Mouse (Mus musculus) C2C12 (cell line): ENCODE measurements at regions not wholly inside any gene's neighbourhood (a gene's known extent, or its start where the extent isn't known, plus 50 kb on each side); places are given as distances from the start of the nearest gene placed in this dataset.

Experiments used
- H3K27me3 ChIP-seq: one replicate; pipeline ENCODE4 v1.6.1; 2011; ENCODE audit not compliant: control insufficient read depth, insufficient read depth, insufficient read length
- H3K36me3 ChIP-seq: one replicate; pipeline ENCODE4 v1.6.1; 2011; ENCODE audit not compliant: control insufficient read depth, insufficient read depth
- H3K4me3 ChIP-seq: one replicate; pipeline ENCODE4 v1.5.1; 2011; ENCODE audit warnings: mild to moderate bottlenecking, control low read depth; ENCODE audit not compliant: poor library complexity, insufficient read depth, severe bottlenecking
- H3K79me2 ChIP-seq: one replicate; pipeline ENCODE4 v1.6.1; 2011; ENCODE audit not compliant: control insufficient read depth, insufficient read depth
- H3K79me3 ChIP-seq: one replicate; pipeline ENCODE4 v1.6.1; 2011; ENCODE audit warnings: low read depth, control low read depth
- H3ac ChIP-seq: one replicate; pipeline ENCODE3; 2011; ENCODE audit warnings: low read depth; ENCODE audit not compliant: control insufficient read depth, insufficient read length
- CEBPB ChIP-seq: IDR thresholded peaks from one replicate; pipeline ENCODE4 v1.6.1; 2011; ENCODE audit warnings: low read depth, mild to moderate bottlenecking, control low read depth, moderate library complexity
- CTCF ChIP-seq: IDR thresholded peaks from one replicate; pipeline ENCODE4 v1.5.1; 2011; ENCODE audit not compliant: control insufficient read depth, insufficient read depth, insufficient read length
- FOSL1 ChIP-seq: IDR thresholded peaks from one replicate; pipeline ENCODE4 v1.8.0; 2011; ENCODE audit warnings: mild to moderate bottlenecking, low read length; ENCODE audit not compliant: poor library complexity, insufficient read depth, severe bottlenecking
- MAX ChIP-seq: IDR thresholded peaks from one replicate; pipeline ENCODE4 v1.6.1; 2011; ENCODE audit warnings: mild to moderate bottlenecking, control low read depth
- MYOD1 ChIP-seq: IDR thresholded peaks from one replicate; pipeline ENCODE4 v1.6.1; 2011; ENCODE audit warnings: low read depth; ENCODE audit not compliant: control insufficient read depth, insufficient read length
- MYOG ChIP-seq: IDR thresholded peaks from one replicate; pipeline ENCODE4 v1.6.1; 2011; ENCODE audit not compliant: control insufficient read depth, insufficient read length; ENCODE audit errors: extremely low read depth
- USF1 ChIP-seq: IDR thresholded peaks from one replicate; pipeline ENCODE4 v1.6.1; 2011; ENCODE audit warnings: low read depth, mild to moderate bottlenecking, control low read depth, moderate library complexity

GRCm38 (mm10) chr14:78364822-78365221 is 57.0 kb upstream of the Tnfsf11 start:
- no peaks in the 10 kb centered on the region for H3K27me3 ChIP-seq
- H3ac ChIP-seq: no peak overlapping the region
- TF ChIP-seq CTCF: no peak
- no peak for TF ChIP-seq FOSL1
- TF ChIP-seq MAX: no peak
- no peak for TF ChIP-seq USF1
- TF ChIP-seq MYOG: no peak
- no peak for TF ChIP-seq MYOD1
- TF ChIP-seq CEBPB: no peak
- H3K79me3 ChIP-seq: no peaks in the 10 kb centered on the region
- H3K4me3 ChIP-seq: no peak overlapping the region
- H3K36me3 ChIP-seq: no peaks in the 10 kb centered on the region
- no peaks in the 10 kb centered on the region for H3K79me2 ChIP-seq

- Histone ChIP-seq H3K79me2 (no peaks in the 10 kb centered on the region), H3K36me3 (no peaks in the 10 kb centered on the region), H3K27me3 (no peaks in the 10 kb centered on the region), H3ac (no peak overlapping the region), H3K79me3 (no peaks in the 10 kb centered on the region), H3K4me3 (no peak overlapping the region)
- TF ChIP-seq CEBPB (no peak), CTCF (no peak), FOSL1 (peak; percentile 57)
Measured at GRCm38 (mm10) chr14:78363123-78363522, 55.3 kb upstream of the Tnfsf11 start.
